Mouse (Mus musculus): ENCODE results near the gene Capn12.
"Not testable (repeated sequence)": the region's sequence is repeated elsewhere in the genome, so short reads cannot be mapped to it uniquely, and the experiment has no call there.

The Capn12 gene

GRCm38 (mm10) chr7:28879606-28880005, 1.6 kb upstream of the Capn12 start:
- DNase-seq: no peak

- DNase-seq: peak; percentile 34
These were observed 668 bp upstream of the Capn12 start for GRCm38 (mm10) chr7:28880554-28880953.

- DNase-seq: no peak
These were observed 1.8 kb downstream of the Capn12 start for GRCm38 (mm10) chr7:28883039-28883438.

GRCm38 (mm10) chr7:28883704-28884103, 2.5 kb downstream of the Capn12 start:
- DNase-seq: not testable (repeated sequence)

GRCm38 (mm10) chr7:28886486-28886885, 5.3 kb downstream of the Capn12 start:
- DNase-seq: no peak

GRCm38 (mm10) chr7:28888701-28889161, 7.5 kb downstream of the Capn12 start:
- peak; percentile 34 for DNase-seq

GRCm38 (mm10) chr7:28892601-28893000, 11.4 kb downstream of the Capn12 start:
- DNase-seq: no peak

- peak; percentile 80 for DNase-seq
These were observed 12.5 kb downstream of the Capn12 start for GRCm38 (mm10) chr7:28893643-28894265.

- no peak for DNase-seq
These were observed 13.7 kb downstream of the Capn12 start for GRCm38 (mm10) chr7:28894942-28895341.

- no peak for DNase-seq
These were observed 16.4 kb downstream of the Capn12 start for GRCm38 (mm10) chr7:28897661-28898060.

- DNase-seq: no peak
These were observed 18.8 kb downstream of the Capn12 start for GRCm38 (mm10) chr7:28899972-28900371.

- DNase-seq: no peak
These were observed 20.3 kb downstream of the Capn12 start for GRCm38 (mm10) chr7:28901311-28902125.

- no peak for DNase-seq
These were observed 21.0 kb downstream of the Capn12 start for GRCm38 (mm10) chr7:28902180-28902579.

- no peak for DNase-seq
These were observed 21.6 kb downstream of the Capn12 start for GRCm38 (mm10) chr7:28902809-28903208.

GRCm38 (mm10) chr7:28903778-28904177, 22.6 kb downstream of the Capn12 start:
- no peak for DNase-seq

- DNase-seq: no peak
These were observed 26.0 kb downstream of the Capn12 start for GRCm38 (mm10) chr7:28907195-28907594.

- no peak for DNase-seq
These were observed 30.4 kb downstream of the Capn12 start for GRCm38 (mm10) chr7:28911632-28912031.

- DNase-seq: no peak
These were observed 31.9 kb downstream of the Capn12 start for GRCm38 (mm10) chr7:28913171-28913570.

- no peak for DNase-seq
These were observed 35.3 kb downstream of the Capn12 start for GRCm38 (mm10) chr7:28916491-28916890.

GRCm38 (mm10) chr7:28917503-28918426, 36.5 kb downstream of the Capn12 start:
- no peak for DNase-seq

- DNase-seq: no peak
These were observed 37.3 kb downstream of the Capn12 start for GRCm38 (mm10) chr7:28918540-28918939.

GRCm38 (mm10) chr7:28919815-28920214, 38.6 kb downstream of the Capn12 start:
- DNase-seq: peak; percentile 52

GRCm38 (mm10) chr7:28921178-28921577, 40.0 kb downstream of the Capn12 start:
- no peak for DNase-seq

Data from embryo, embryonic 11 days (tissue).